Mouse (Mus musculus): ENCODE data around the gene Cox4i2. TPM values are rescaled to one million over a fixed set of nuclear protein-coding genes. Genes with fewer than 3 reads are reported as not detected.

The Cox4i2 gene
- polyA plus RNA-seq, 1 experiment from 2014 or later: 51.4 TPM

DNA sequence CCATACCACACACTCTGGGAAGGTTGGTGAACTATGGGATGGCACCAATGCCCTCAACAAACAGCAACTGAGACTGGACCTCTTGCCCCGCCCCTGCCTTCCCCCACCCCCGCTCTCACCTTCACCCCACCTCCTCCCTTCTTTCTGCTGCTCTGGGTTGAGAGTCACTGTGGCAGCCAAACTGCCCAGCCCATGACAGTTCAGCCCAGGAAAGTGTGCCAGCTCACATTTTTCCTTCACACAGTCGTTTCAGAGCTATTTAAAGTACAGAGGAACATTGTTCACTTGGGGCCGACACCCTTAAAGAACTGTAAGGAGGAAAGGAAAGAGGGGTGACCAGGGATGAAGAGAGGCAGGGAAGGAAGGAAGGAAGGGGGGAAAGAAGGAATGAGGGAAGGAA lies 4.4 kb downstream of the Cox4i2 start:
- no peak overlapping the region; the same call in 1 of the 2 replicates for H3K9ac ChIP-seq
- ATAC-seq (ENCODE audit: insufficient read depth): no peak
- no peak for TF ChIP-seq CTCF (IDR thresholded peaks at IDR 0.05; ENCODE audit: low read depth)
- H3K36me3 ChIP-seq (ENCODE audit: insufficient read depth): no peaks in the 10 kb centered on the region
- no peak overlapping the region for H3K4me2 ChIP-seq
- H3K27ac ChIP-seq (ENCODE audit: low read depth): peak overlapping the region; percentile 63
- WGBS: 29% methylated on average over 4 of the region's 4 CpGs
- no peaks in the 10 kb centered on the region for H3K9me3 ChIP-seq (ENCODE audit: low read depth, low read length)
- H3K27me3 ChIP-seq (ENCODE audit: insufficient read depth, low read length): 0 out of 2 replicates have a peak, but pooled peaks cover 5% of the 10 kb centered on the region
- no peak overlapping the region for H3K4me3 ChIP-seq (ENCODE audit: low read depth, low read length)
- peaks cover 11% of the 10 kb centered on the region for H3K4me1 ChIP-seq (ENCODE audit: insufficient read depth)
- no peak for DNase-seq

DNA sequence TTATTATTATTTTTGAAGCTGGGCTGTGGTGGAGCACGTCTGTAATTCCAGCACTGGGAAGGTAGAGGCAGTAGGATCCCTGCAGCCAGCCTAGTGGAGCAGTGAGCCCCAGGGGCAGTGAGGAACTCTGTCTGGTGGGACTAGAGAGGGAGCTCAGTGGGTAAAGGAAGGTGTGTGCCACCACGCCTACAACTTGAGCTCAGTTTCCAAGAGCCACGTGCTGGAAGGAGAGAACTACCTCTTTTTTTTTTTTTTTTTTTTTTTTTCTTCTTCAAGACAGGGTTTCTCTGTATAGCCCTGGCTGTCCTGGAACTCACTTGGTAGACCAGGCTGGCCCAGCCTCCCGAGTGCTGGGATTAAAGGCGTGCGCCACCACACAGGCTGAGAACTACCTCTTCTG lies 9.3 kb downstream of the Cox4i2 start:
- no peak overlapping the region for H3K4me2 ChIP-seq
- ATAC-seq (ENCODE audit: insufficient read depth): no peak
- H3K4me3 ChIP-seq (ENCODE audit: low read depth, low read length): no peak overlapping the region
- no peak for DNase-seq
- H3K27me3 ChIP-seq (ENCODE audit: insufficient read depth, low read length): no peaks in the 10 kb centered on the region
- WGBS: 78% methylated on average over 6 of the region's 6 CpGs
- no peak overlapping the region for H3K9ac ChIP-seq
- TF ChIP-seq CTCF (IDR thresholded peaks at IDR 0.05; ENCODE audit: low read depth): no peak
- H3K27ac ChIP-seq (ENCODE audit: low read depth): no peak overlapping the region
- no peaks in the 10 kb centered on the region for H3K9me3 ChIP-seq (ENCODE audit: low read depth, low read length)
- H3K4me1 ChIP-seq (ENCODE audit: insufficient read depth): no peaks in the 10 kb centered on the region
- no peaks in the 10 kb centered on the region for H3K36me3 ChIP-seq (ENCODE audit: insufficient read depth)

DNA sequence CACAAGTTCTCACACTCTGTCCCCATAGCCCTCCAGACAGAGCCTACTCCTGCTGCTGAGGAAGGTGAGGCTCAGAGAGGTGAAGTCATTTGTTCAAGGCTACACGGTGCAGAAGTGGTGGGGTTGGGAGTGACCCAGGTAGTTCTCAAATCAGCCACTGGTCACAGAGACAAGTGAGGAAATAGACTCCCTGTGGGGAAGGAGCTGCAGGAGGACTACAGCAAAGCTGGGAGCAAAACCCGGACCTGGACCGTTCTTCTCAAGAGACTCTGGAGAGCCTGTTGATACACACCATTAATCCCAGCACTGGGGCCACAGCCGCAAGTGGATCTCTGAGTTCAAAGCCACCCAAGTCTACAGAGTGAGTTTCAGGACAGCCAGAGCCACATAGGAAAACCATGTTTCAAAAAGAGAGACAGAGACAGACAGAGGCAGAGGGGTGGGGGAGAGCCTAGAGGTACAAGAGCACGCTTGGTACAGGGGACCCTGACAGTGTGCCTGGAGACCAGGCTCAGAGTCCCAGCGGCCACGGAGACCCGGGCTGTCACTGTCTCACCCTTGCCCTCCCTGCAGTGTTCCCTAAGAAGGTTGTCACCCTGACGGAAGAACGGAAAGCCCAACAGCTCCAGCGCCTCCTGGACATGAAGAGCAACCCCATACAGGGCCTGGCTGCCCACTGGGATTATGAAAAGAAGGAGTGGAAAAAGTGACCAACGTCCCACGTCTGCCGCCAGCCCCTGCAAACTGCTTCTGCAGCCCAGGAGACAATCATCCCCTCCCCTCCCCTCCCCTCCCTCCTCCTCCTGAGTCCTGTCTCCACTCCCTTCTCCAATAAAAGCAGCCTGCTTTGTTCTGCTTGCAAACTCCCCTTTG lies 10.4 kb downstream of the Cox4i2 start:
- peak overlapping the region; percentile 44 for H3K4me2 ChIP-seq
- no peaks in the 10 kb centered on the region for H3K36me3 ChIP-seq (ENCODE audit: insufficient read depth)
- no peaks in the 10 kb centered on the region for H3K4me1 ChIP-seq (ENCODE audit: insufficient read depth)
- peak overlapping the region; percentile 47 for H3K27ac ChIP-seq (ENCODE audit: low read depth)
- H3K9ac ChIP-seq: no peak overlapping the region
- ATAC-seq (ENCODE audit: insufficient read depth): no peak
- no peak overlapping the region for H3K4me3 ChIP-seq (ENCODE audit: low read depth, low read length)
- H3K27me3 ChIP-seq (ENCODE audit: insufficient read depth, low read length): no peaks in the 10 kb centered on the region
- TF ChIP-seq CTCF (IDR thresholded peaks at IDR 0.05; ENCODE audit: low read depth): no peak
- no peaks in the 10 kb centered on the region for H3K9me3 ChIP-seq (ENCODE audit: low read depth, low read length)
- 13% methylated on average over 14 of the region's 14 CpGs for WGBS
- DNase-seq: peak; percentile 44

DNA sequence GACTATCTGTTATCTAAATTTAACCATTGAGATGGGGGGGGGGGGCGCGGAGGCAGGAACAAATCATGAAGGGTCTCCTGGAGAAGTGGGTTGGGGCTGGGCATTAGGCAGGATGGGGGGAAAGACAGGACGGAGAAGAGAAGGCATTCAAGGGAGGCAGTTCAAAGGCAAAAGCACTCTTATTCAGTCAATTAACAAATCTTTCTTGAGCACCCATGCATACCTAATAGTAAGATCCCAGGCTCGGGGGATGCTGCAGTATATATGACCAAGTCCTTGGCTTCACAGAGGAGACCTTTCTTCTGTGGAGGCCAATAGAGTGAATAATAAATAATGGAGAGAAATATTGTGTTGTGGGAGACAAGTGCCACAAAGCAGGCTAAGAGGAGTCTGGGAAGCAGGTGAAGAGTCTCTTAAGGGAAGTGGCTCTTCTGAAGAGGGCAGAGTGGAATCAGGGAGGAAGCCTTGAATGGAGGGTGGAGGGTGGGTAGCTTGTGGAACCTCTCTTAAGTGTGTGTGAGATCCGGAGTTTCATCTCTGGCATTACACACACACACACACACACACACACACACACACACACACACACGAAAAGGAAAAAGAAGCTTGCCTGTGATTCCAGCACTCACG lies 11.2 kb downstream of the Cox4i2 start:
- H3K9ac ChIP-seq: no peak overlapping the region
- ATAC-seq (ENCODE audit: insufficient read depth) (no peak), DNase-seq (peak; percentile 18)
- no peaks in the 10 kb centered on the region for H3K4me1 ChIP-seq (ENCODE audit: insufficient read depth)
- TF ChIP-seq CTCF (IDR thresholded peaks at IDR 0.05; ENCODE audit: low read depth): no peak
- H3K9me3 ChIP-seq (ENCODE audit: low read depth, low read length): no peaks in the 10 kb centered on the region
- H3K27me3 ChIP-seq (ENCODE audit: insufficient read depth, low read length): no peaks in the 10 kb centered on the region
- 38% methylated on average over 7 of the region's 7 CpGs for WGBS
- H3K27ac ChIP-seq (ENCODE audit: low read depth): no peak overlapping the region
- H3K36me3 ChIP-seq (ENCODE audit: insufficient read depth): no peaks in the 10 kb centered on the region
- H3K4me3 ChIP-seq (ENCODE audit: low read depth, low read length): no peak overlapping the region
- peak overlapping the region; percentile 44; the same call in 1 of the 2 replicates for H3K4me2 ChIP-seq

DNA sequence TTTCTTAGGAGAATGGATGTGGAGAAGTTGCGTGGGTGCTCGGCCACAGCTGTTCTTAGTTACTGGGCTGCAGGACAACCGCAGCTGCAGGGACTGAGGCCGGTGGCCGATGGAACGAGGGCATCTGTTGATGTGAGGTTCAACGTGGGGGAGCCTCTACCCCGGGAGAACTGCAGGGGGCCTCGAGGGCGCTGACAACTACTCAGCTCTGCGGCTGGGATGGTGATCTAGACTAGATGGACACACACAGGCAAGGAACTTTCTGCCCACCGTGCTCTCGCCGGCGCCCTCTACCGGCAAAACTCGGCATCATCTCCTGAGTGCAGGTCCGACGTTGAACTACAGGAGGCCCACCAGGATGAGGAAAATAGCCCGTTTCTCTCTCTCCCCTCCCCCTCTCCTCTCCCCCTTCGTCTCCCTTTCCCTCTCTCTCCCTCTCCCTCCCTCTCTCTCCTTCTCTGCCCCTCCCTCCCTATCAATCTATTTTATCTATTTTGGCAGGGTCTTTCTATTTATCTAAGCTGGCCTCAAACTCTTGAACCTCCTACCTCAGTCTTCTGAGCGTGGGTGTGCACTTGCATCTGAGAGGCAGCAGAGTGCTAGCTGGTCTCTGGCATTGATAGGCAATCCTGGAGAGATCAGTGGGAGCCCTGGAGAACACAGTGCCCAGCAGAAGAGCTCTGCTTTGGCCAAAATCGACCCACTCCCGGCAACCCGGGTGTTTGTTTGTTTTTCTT lies 12.6 kb downstream of the Cox4i2 start:
- Histone ChIP-seq H3K36me3 (ENCODE audit: insufficient read depth) (no peaks in the 10 kb centered on the region), H3K9ac (no peak overlapping the region), H3K27me3 (ENCODE audit: insufficient read depth, low read length) (no peaks in the 10 kb centered on the region), H3K4me2 (peak overlapping the region; percentile 33), H3K4me3 (ENCODE audit: low read depth, low read length) (no peak overlapping the region), H3K4me1 (ENCODE audit: insufficient read depth) (no peaks in the 10 kb centered on the region), H3K27ac (ENCODE audit: low read depth) (0 out of 2 replicates have a peak overlapping the region, but pooled peaks have one; percentile 6), H3K9me3 (ENCODE audit: low read depth, low read length) (no peaks in the 10 kb centered on the region)
- peak; percentile 95 for DNase-seq
- peak; percentile 98 for TF ChIP-seq CTCF (IDR thresholded peaks at IDR 0.05; ENCODE audit: low read depth)
- ATAC-seq (ENCODE audit: insufficient read depth): peak; percentile 75
- 7% methylated on average over 25 of the region's 25 CpGs for WGBS

DNA sequence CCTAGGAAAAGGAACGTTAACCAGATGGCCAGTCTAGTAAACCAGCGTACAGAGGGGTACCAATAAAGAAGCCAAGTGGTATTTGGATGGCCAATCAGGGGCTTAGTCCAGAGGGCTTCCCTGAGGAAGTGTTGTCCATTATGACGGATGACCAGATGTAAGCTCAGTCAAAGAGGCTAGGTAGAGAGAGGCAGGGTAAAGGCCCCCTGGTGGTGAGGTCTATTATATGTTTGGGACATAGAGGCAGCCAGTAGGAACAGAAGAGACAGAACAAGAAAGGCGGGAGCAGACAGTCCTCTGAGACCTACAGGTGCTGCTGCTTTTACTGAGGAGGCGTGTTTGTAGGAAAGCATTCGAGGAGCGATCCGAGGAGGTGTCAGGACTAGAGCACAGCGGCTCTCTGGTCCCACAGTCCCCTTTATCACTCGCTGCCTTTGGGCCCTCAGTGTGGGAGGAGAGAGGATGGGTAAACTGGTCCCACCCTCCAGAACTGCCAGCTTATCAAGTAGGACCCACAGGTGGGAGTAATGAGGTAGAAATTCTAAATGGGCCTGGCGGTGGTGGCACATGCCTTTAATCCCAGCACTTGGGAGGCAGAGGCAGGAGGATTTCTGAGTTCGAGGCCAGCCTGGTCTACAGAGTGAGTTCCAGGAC lies 13.8 kb downstream of the Cox4i2 start:
- Histone ChIP-seq H3K9ac (no peak overlapping the region), H3K4me2 (no peak overlapping the region), H3K27ac (ENCODE audit: low read depth) (no peak overlapping the region), H3K36me3 (ENCODE audit: insufficient read depth) (no peaks in the 10 kb centered on the region), H3K9me3 (ENCODE audit: low read depth, low read length) (no peaks in the 10 kb centered on the region), H3K4me3 (ENCODE audit: low read depth, low read length) (no peak overlapping the region), H3K4me1 (ENCODE audit: insufficient read depth) (no peaks in the 10 kb centered on the region), H3K27me3 (ENCODE audit: insufficient read depth, low read length) (no peaks in the 10 kb centered on the region)
- peak; percentile 77 for TF ChIP-seq CTCF (IDR thresholded peaks at IDR 0.05; ENCODE audit: low read depth)
- ATAC-seq (ENCODE audit: insufficient read depth): no peak
- peak; percentile 73 for DNase-seq
- WGBS: 53% methylated on average over 12 of the region's 12 CpGs

All from lung, embryonic 14.5 days (tissue).